Mouse (Mus musculus) right cerebral cortex, adult 18-20 months (tissue): Measurements from ENCODE around the gene Cbfa2t2.
A peak's percentile ranks its signal among the peaks of the same experiment; 100 is the strongest.

Experiments used
- DNase-seq: peaks from one replicate; pipeline ENCODE4 v3.0.0; 2022; ENCODE audit warnings: mixed read lengths

Cbfa2t2 gene

GRCm38 (mm10) chr2:154570666-154571065, 134.4 kb downstream of the Cbfa2t2 start:
- DNase-seq = no peak

- no peak for DNase-seq
Measured at GRCm38 (mm10) chr2:154571266-154571665, 135.0 kb downstream of the Cbfa2t2 start.

DNA sequence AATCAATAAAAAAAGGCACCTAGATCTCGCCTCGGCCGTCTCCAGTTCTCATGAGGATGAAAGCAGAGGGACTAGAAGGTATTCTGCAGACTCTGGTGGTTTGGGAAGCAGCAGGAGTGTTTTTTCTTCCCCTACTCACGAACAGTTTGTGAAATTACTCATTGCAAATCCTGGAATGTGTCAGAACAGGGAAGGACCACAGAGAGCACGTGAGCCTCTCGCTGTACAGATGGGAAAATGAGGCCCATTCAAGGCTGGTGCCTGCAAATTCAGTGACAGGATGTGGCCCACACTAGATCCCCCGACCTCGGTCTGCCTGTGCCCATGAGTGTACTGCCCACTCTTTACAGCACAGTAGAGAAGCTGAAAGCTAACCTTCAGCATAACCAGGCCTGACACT, 135.7 kb downstream of the Cbfa2t2 start:
- DNase-seq = no peak

DNA sequence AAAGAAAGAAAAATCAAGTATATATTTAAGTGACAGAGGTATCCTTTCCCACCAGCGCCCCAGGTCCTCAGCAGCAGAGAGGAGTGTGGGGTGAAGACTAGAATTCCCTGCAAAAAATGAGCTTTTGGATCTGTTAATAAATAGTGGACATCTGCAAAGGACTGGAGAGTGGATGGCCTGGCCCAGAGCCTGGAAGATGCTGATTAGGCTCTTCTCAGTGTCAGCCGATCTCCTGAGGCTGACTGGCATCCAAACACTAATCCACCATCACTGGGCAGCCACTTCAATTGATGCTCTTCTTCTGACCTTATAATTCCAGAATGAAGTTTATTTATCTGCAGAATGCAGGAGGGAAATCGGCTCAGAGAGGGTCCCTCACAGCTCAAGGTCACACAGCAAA, 136.7 kb downstream of the Cbfa2t2 start:
- DNase-seq = no peak

DNA sequence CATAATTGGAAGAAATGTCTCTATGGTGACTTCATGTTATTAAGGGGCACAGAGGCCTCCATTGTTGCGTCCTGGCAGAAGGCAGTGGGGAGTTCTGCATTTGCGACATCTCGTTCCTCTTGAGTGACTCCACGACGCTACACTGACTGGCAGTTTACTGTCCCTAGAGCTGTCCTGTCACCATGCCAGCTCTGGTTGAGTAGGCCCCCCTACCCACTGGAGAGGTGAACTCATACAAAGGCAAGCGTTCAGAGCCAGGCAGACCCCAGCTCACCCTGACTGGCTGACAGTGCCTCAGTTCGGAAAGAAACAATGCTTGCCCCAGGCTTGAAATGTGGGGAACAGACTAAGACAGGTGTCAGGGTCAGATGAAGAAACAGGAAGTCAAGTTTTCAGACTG, 138.0 kb downstream of the Cbfa2t2 start:
- no peak for DNase-seq

GRCm38 (mm10) chr2:154576876-154577743, 140.8 kb downstream of the Cbfa2t2 start:
- DNase-seq = no peak

- DNase-seq = no peak
Measured at GRCm38 (mm10) chr2:154577744-154578067, 141.4 kb downstream of the Cbfa2t2 start.

DNA sequence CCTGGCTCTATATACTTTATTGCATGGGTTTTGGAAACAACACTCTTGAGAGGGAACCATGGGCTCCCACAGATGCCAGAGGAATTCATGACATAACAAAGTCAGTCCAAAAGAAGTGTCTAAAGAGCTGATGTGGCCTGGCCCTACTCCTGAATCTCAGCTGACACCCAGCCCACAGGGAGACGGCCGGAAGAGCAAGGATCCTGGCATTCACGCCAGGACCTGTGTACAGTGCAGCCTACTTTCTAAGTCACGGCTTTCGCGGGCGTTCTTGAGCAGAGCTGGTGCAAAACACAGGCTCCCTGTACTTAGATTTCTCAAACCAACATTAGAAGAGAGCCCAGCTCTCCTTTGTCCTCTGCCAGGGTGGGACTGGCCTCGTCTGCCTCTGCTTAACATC, 144.3 kb downstream of the Cbfa2t2 start:
- no peak for DNase-seq

DNA sequence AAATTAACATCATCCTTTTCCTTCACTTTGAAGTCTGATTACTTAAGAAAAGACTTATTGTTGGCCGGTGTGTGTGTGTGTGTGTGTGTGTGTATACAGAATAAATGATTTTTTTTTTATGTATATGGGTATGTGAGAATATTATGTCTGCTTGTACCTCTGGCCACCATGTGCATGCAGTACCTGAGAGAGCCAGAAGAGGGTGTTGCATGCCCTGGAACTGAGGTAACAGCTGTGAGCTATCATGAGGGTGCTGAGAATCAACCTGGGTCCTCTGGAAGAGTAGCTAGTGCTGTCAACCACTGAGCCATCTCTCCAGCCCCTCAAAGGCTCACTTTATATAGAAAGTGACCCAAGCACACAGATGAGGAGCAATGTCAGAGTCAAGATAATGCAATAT, 145.1 kb downstream of the Cbfa2t2 start:
- no peak for DNase-seq

- peak; percentile 95 for DNase-seq
Measured at GRCm38 (mm10) chr2:154583906-154584872, 147.9 kb downstream of the Cbfa2t2 start.

- DNase-seq = no peak
Measured at GRCm38 (mm10) chr2:154584931-154585601, 148.8 kb downstream of the Cbfa2t2 start.

DNA sequence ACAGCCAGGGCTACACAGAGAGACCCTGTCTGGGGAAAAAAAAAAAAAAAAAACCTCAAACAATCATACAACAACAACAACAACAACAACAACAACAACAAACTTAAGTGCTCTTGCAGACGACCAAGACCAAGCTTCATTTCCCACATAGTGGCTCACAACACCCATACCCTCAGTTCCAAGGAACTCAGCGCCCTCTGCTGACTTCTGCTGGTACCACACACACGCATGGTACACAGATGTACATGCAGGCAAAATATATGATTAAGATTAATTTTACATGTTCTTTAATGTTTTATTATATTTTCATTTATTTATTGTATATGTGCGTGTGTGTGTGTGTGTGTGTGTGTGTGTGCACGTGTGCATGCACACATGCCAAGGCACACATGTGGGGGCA, 150.1 kb downstream of the Cbfa2t2 start:
- DNase-seq = no peak
